Mouse (Mus musculus): ENCODE data around the gene St6gal1. TPM values are rescaled to one million over a fixed set of nuclear protein-coding genes. Genes with fewer than 3 reads are reported as not detected.

St6gal1 gene
- polyA plus RNA-seq, 1 experiment from 2014 or later = 22.4 TPM

GRCm38 (mm10) chr16:23185824-23186223, 38.7 kb upstream of the St6gal1 start:
- 92% methylated on average over 2 of the region's 2 CpGs for WGBS
- H3K9ac ChIP-seq (ENCODE audit: low read length) = no peak overlapping the region
- no peak overlapping the region for H3K4me2 ChIP-seq (ENCODE audit: low read length)
- no peak overlapping the region for H3K4me3 ChIP-seq (ENCODE audit: low read depth, low read length)
- ATAC-seq (replicated peaks; ENCODE audit: low FRiP score, low TSS enrichment, low read depth) (no peak), DNase-seq (ENCODE audit: low spot score) (no peak)
- no peak overlapping the region for H3K27ac ChIP-seq (ENCODE audit: low read depth)
- H3K9me3 ChIP-seq (ENCODE audit: control insufficient read depth, low read length) = no peaks in the 10 kb centered on the region
- no peaks in the 10 kb centered on the region for H3K36me3 ChIP-seq (ENCODE audit: control insufficient read depth, insufficient read depth, low read length)
- no peaks in the 10 kb centered on the region for H3K4me1 ChIP-seq (replicated peaks; ENCODE audit: control insufficient read depth, insufficient read depth, low read length)
- no peaks in the 10 kb centered on the region for H3K27me3 ChIP-seq (replicated peaks; ENCODE audit: control insufficient read depth, insufficient read depth, low read length)

- Histone ChIP-seq H3K36me3 (ENCODE audit: control insufficient read depth, insufficient read depth, low read length) (no peaks in the 10 kb centered on the region), H3K9ac (ENCODE audit: low read length) (no peak overlapping the region), H3K4me3 (ENCODE audit: low read depth, low read length) (no peak overlapping the region), H3K9me3 (ENCODE audit: control insufficient read depth, low read length) (no peaks in the 10 kb centered on the region), H3K27ac (ENCODE audit: low read depth) (no peak overlapping the region), H3K4me1 (replicated peaks; ENCODE audit: control insufficient read depth, insufficient read depth, low read length) (no peaks in the 10 kb centered on the region), H3K4me2 (ENCODE audit: low read length) (no peak overlapping the region), H3K27me3 (replicated peaks; ENCODE audit: control insufficient read depth, insufficient read depth, low read length) (no peaks in the 10 kb centered on the region)
- DNase-seq (ENCODE audit: low spot score) (no peak), ATAC-seq (replicated peaks; ENCODE audit: low FRiP score, low TSS enrichment, low read depth) (no peak)
- 60% methylated on average over 4 of the region's 4 CpGs for WGBS
Observed at GRCm38 (mm10) chr16:23186418-23186817, 38.1 kb upstream of the St6gal1 start.

GRCm38 (mm10) chr16:23187983-23188382, 36.6 kb upstream of the St6gal1 start:
- Histone ChIP-seq H3K36me3 (ENCODE audit: control insufficient read depth, insufficient read depth, low read length) (no peaks in the 10 kb centered on the region), H3K9ac (ENCODE audit: low read length) (no peak overlapping the region), H3K27ac (ENCODE audit: low read depth) (no peak overlapping the region), H3K4me2 (ENCODE audit: low read length) (no peak overlapping the region), H3K27me3 (replicated peaks; ENCODE audit: control insufficient read depth, insufficient read depth, low read length) (no peaks in the 10 kb centered on the region), H3K4me3 (ENCODE audit: low read depth, low read length) (no peak overlapping the region), H3K4me1 (replicated peaks; ENCODE audit: control insufficient read depth, insufficient read depth, low read length) (no peaks in the 10 kb centered on the region), H3K9me3 (ENCODE audit: control insufficient read depth, low read length) (no peaks in the 10 kb centered on the region)
- ATAC-seq (replicated peaks; ENCODE audit: low FRiP score, low TSS enrichment, low read depth) (no peak), DNase-seq (ENCODE audit: low spot score) (no peak)
- WGBS = 78% methylated on average over 7 of the region's 7 CpGs

- Histone ChIP-seq H3K27ac (ENCODE audit: low read depth) (no peak overlapping the region), H3K27me3 (replicated peaks; ENCODE audit: control insufficient read depth, insufficient read depth, low read length) (no peaks in the 10 kb centered on the region), H3K9ac (ENCODE audit: low read length) (no peak overlapping the region), H3K36me3 (ENCODE audit: control insufficient read depth, insufficient read depth, low read length) (no peaks in the 10 kb centered on the region), H3K4me2 (ENCODE audit: low read length) (no peak overlapping the region), H3K9me3 (ENCODE audit: control insufficient read depth, low read length) (no peaks in the 10 kb centered on the region), H3K4me3 (ENCODE audit: low read depth, low read length) (no peak overlapping the region), H3K4me1 (replicated peaks; ENCODE audit: control insufficient read depth, insufficient read depth, low read length) (no peaks in the 10 kb centered on the region)
- DNase-seq (ENCODE audit: low spot score) (no peak), ATAC-seq (replicated peaks; ENCODE audit: low FRiP score, low TSS enrichment, low read depth) (no peak)
- WGBS = 79% methylated on average over 1 of the region's 1 CpGs
Observed at GRCm38 (mm10) chr16:23189612-23190011, 34.9 kb upstream of the St6gal1 start.

GRCm38 (mm10) chr16:23191560-23192242, 32.8 kb upstream of the St6gal1 start:
- H3K36me3 ChIP-seq (ENCODE audit: control insufficient read depth, insufficient read depth, low read length) = no peaks in the 10 kb centered on the region
- H3K4me3 ChIP-seq (ENCODE audit: low read depth, low read length) = no peak overlapping the region
- H3K9ac ChIP-seq (ENCODE audit: low read length) = no peak overlapping the region
- ATAC-seq (replicated peaks; ENCODE audit: low FRiP score, low TSS enrichment, low read depth) (no peak), DNase-seq (ENCODE audit: low spot score) (no peak)
- no peak overlapping the region for H3K27ac ChIP-seq (ENCODE audit: low read depth)
- H3K27me3 ChIP-seq (replicated peaks; ENCODE audit: control insufficient read depth, insufficient read depth, low read length) = no peaks in the 10 kb centered on the region
- 78% methylated on average over 9 of the region's 9 CpGs for WGBS
- H3K9me3 ChIP-seq (ENCODE audit: control insufficient read depth, low read length) = no peaks in the 10 kb centered on the region
- no peaks in the 10 kb centered on the region for H3K4me1 ChIP-seq (replicated peaks; ENCODE audit: control insufficient read depth, insufficient read depth, low read length)
- no peak overlapping the region for H3K4me2 ChIP-seq (ENCODE audit: low read length)

GRCm38 (mm10) chr16:23195618-23196017, 28.9 kb upstream of the St6gal1 start:
- H3K4me1 ChIP-seq (replicated peaks; ENCODE audit: control insufficient read depth, insufficient read depth, low read length) = no peaks in the 10 kb centered on the region
- WGBS = 87% methylated on average over 7 of the region's 7 CpGs
- H3K27ac ChIP-seq (ENCODE audit: low read depth) = no peak overlapping the region
- H3K36me3 ChIP-seq (ENCODE audit: control insufficient read depth, insufficient read depth, low read length) = no peaks in the 10 kb centered on the region
- H3K4me2 ChIP-seq (ENCODE audit: low read length) = no peak overlapping the region
- DNase-seq (ENCODE audit: low spot score) = no peak
- H3K4me3 ChIP-seq (ENCODE audit: low read depth, low read length) = no peak overlapping the region
- H3K27me3 ChIP-seq (replicated peaks; ENCODE audit: control insufficient read depth, insufficient read depth, low read length) = no peaks in the 10 kb centered on the region
- no peak overlapping the region for H3K9ac ChIP-seq (ENCODE audit: low read length)
- ATAC-seq (replicated peaks; ENCODE audit: low FRiP score, low TSS enrichment, low read depth) = no peak
- no peaks in the 10 kb centered on the region for H3K9me3 ChIP-seq (ENCODE audit: control insufficient read depth, low read length)

- Histone ChIP-seq H3K27ac (ENCODE audit: low read depth) (no peak overlapping the region), H3K4me2 (ENCODE audit: low read length) (no peak overlapping the region), H3K4me1 (replicated peaks; ENCODE audit: control insufficient read depth, insufficient read depth, low read length) (no peaks in the 10 kb centered on the region), H3K9ac (ENCODE audit: low read length) (no peak overlapping the region), H3K27me3 (replicated peaks; ENCODE audit: control insufficient read depth, insufficient read depth, low read length) (no peaks in the 10 kb centered on the region), H3K4me3 (ENCODE audit: low read depth, low read length) (no peak overlapping the region), H3K36me3 (ENCODE audit: control insufficient read depth, insufficient read depth, low read length) (no peaks in the 10 kb centered on the region), H3K9me3 (ENCODE audit: control insufficient read depth, low read length) (no peaks in the 10 kb centered on the region)
- DNase-seq (ENCODE audit: low spot score) (no peak), ATAC-seq (replicated peaks; ENCODE audit: low FRiP score, low TSS enrichment, low read depth) (no peak)
Observed at GRCm38 (mm10) chr16:23196296-23196695, 28.2 kb upstream of the St6gal1 start.

GRCm38 (mm10) chr16:23196791-23197190, 27.7 kb upstream of the St6gal1 start:
- DNase-seq (ENCODE audit: low spot score) (no peak), ATAC-seq (replicated peaks; ENCODE audit: low FRiP score, low TSS enrichment, low read depth) (no peak)
- H3K36me3 ChIP-seq (ENCODE audit: control insufficient read depth, insufficient read depth, low read length) = no peaks in the 10 kb centered on the region
- H3K4me1 ChIP-seq (replicated peaks; ENCODE audit: control insufficient read depth, insufficient read depth, low read length) = no peaks in the 10 kb centered on the region
- H3K27me3 ChIP-seq (replicated peaks; ENCODE audit: control insufficient read depth, insufficient read depth, low read length) = no peaks in the 10 kb centered on the region
- no peak overlapping the region for H3K9ac ChIP-seq (ENCODE audit: low read length)
- 91% methylated on average over 6 of the region's 6 CpGs for WGBS
- H3K4me2 ChIP-seq (ENCODE audit: low read length) = no peak overlapping the region
- H3K4me3 ChIP-seq (ENCODE audit: low read depth, low read length) = no peak overlapping the region
- no peaks in the 10 kb centered on the region for H3K9me3 ChIP-seq (ENCODE audit: control insufficient read depth, low read length)
- H3K27ac ChIP-seq (ENCODE audit: low read depth) = no peak overlapping the region

GRCm38 (mm10) chr16:23201498-23201897, 23.0 kb upstream of the St6gal1 start:
- Histone ChIP-seq H3K4me2 (ENCODE audit: low read length) (no peak overlapping the region), H3K4me1 (replicated peaks; ENCODE audit: control insufficient read depth, insufficient read depth, low read length) (no peaks in the 10 kb centered on the region), H3K4me3 (ENCODE audit: low read depth, low read length) (no peak overlapping the region), H3K27me3 (replicated peaks; ENCODE audit: control insufficient read depth, insufficient read depth, low read length) (no peaks in the 10 kb centered on the region), H3K27ac (ENCODE audit: low read depth) (no peak overlapping the region), H3K9me3 (ENCODE audit: control insufficient read depth, low read length) (no peaks in the 10 kb centered on the region), H3K36me3 (ENCODE audit: control insufficient read depth, insufficient read depth, low read length) (no peaks in the 10 kb centered on the region), H3K9ac (ENCODE audit: low read length) (no peak overlapping the region)
- no peak for DNase-seq (ENCODE audit: low spot score)
- ATAC-seq (replicated peaks; ENCODE audit: low FRiP score, low TSS enrichment, low read depth) = no peak
